Mouse (Mus musculus): ENCODE data around the gene Rilpl1.

- TF ChIP-seq CTCF (IDR thresholded peaks at IDR 0.05; ENCODE audit: low read depth): no peak
- no peak for TF ChIP-seq EP300 (optimal IDR thresholded peaks at IDR 0.05)
Measured at GRCm38 (mm10) chr5:124528351-124528750, 2.8 kb downstream of the Rilpl1 start.

All from stomach, postnatal 0 days (tissue).